Mouse (Mus musculus): ENCODE data around the gene Fgf6. TPM values are rescaled to one million over a fixed set of nuclear protein-coding genes. Genes with fewer than 3 reads are reported as not detected.

The Fgf6 gene
- polyA plus RNA-seq, 1 experiment, result not detected

DNA sequence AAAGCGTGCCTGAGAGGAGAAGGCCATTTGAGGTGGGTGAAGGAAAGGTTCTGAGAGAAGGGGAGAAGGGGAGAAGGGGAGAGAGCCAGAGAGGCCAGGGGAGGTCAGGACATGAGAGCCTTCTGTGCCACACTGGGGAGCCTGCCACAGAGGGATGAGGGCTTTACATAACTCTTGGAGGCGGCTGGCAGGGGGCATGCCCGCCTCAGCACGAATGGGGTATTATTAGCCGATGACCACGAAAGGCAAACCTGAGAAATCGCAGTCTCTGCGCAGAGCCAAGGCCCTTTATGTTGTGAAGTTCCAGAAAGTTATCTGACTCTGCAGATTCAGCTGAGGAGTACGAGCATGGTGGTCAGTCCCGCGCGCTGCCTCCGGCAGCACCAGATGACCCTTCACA lies 5.4 kb upstream of the Fgf6 start:
- H3K4me1 ChIP-seq (ENCODE audit: control insufficient read depth), result no peaks in the 10 kb centered on the region
- TF ChIP-seq GATA1 (IDR thresholded peaks at IDR 0.05; ENCODE audit: low read length), result no peak
- no peak for TF ChIP-seq TAL1 (IDR thresholded peaks at IDR 0.05; ENCODE audit: low read length)
- no peak overlapping the region for H3K4me3 ChIP-seq (replicated peaks)
- H3K36me3 ChIP-seq (ENCODE audit: control insufficient read depth), result no peaks in the 10 kb centered on the region
- no peaks in the 10 kb centered on the region for H3K9me3 ChIP-seq (ENCODE audit: control insufficient read depth, low read length)
- no peaks in the 10 kb centered on the region for H3K27me3 ChIP-seq (ENCODE audit: control insufficient read depth)

DNA sequence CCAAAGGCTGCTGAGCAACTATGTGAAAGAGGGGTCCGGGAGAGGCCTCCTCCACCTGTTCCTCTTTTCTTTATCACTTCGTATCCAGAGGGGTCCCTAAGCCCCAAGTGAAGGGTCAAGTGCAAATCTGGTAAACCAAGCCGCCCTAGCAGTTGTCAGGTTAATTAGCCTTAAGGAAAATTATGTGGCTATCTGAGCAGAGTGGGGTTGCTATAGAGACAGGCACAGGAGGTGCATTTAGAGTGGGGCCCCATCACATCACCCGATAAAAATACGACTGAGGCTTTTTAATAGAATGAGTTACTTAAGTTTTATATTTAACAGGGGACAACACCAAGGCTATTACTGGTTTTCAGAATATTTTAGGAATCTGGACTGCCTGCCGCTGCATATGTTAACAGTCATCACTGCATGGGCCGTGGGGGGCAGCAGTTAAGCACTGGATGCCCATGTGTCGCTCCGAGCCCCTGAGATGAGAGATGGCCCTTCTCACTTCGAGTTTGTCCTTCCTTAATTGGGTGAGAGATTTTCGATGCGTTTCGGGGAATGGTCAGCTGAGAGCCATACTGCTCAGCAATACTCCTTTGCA lies 3.3 kb upstream of the Fgf6 start:
- Histone ChIP-seq H3K9me3 (ENCODE audit: control insufficient read depth, low read length) (no peaks in the 10 kb centered on the region), H3K4me3 (replicated peaks) (no peak overlapping the region), H3K36me3 (ENCODE audit: control insufficient read depth) (no peaks in the 10 kb centered on the region), H3K4me1 (ENCODE audit: control insufficient read depth) (no peaks in the 10 kb centered on the region), H3K27me3 (ENCODE audit: control insufficient read depth) (no peaks in the 10 kb centered on the region)
- TF ChIP-seq GATA1 (IDR thresholded peaks at IDR 0.05; ENCODE audit: low read length), result no peak
- no peak for TF ChIP-seq TAL1 (IDR thresholded peaks at IDR 0.05; ENCODE audit: low read length)

DNA sequence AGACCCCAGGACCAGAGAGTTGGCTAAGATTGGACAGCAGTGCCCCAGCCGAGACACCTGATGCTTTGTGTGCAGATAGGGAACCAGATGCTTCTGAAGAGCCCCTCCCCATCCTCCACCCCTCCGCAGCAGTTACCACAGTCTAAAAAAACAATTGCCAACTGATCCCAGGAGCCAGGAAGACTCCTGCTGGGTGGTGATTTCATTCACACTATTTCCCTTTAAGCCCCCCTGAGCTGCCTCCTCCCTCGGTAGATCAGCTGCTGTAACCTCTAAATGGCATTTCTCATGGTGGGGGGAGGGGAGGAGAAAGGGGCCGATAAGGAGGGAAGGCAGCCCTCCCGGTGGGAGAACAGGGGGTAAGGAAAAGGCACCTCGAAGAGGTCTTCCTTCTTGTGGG lies 3.9 kb downstream of the Fgf6 start:
- no peaks in the 10 kb centered on the region for H3K36me3 ChIP-seq (ENCODE audit: control insufficient read depth)
- no peaks in the 10 kb centered on the region for H3K9me3 ChIP-seq (ENCODE audit: control insufficient read depth, low read length)
- no peak overlapping the region for H3K4me3 ChIP-seq (replicated peaks)
- peaks cover 8% of the 10 kb centered on the region for H3K27me3 ChIP-seq (ENCODE audit: control insufficient read depth)
- no peaks in the 10 kb centered on the region for H3K4me1 ChIP-seq (ENCODE audit: control insufficient read depth)
- TF ChIP-seq TAL1 (IDR thresholded peaks at IDR 0.05; ENCODE audit: low read length) (no peak), GATA1 (IDR thresholded peaks at IDR 0.05; ENCODE audit: low read length) (no peak)

DNA sequence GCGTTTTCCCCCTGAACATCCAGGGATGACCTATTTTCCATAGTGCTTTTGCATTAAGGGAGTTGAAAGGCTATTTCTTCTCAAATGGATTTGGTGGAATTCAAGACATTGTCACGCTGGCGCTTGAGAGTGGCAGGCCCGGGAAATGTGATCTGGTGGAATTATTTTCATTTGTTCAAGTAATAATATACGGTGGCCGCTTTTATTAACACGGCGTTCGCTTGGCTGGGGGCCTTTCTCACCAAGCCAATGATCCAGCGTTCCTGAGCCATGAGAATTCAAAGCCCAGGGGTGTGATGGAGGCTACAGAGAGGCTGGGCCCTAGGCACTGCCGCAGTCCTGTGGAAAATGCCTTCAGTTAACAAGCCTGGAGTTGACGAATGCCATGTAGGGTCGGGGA lies 5.0 kb downstream of the Fgf6 start:
- TF ChIP-seq TAL1 (IDR thresholded peaks at IDR 0.05; ENCODE audit: low read length), result no peak
- TF ChIP-seq GATA1 (IDR thresholded peaks at IDR 0.05; ENCODE audit: low read length), result no peak
- H3K27me3 ChIP-seq (ENCODE audit: control insufficient read depth), result peaks cover 8% of the 10 kb centered on the region
- H3K9me3 ChIP-seq (ENCODE audit: control insufficient read depth, low read length), result no peaks in the 10 kb centered on the region
- H3K4me3 ChIP-seq (replicated peaks), result no peak overlapping the region
- H3K36me3 ChIP-seq (ENCODE audit: control insufficient read depth), result no peaks in the 10 kb centered on the region
- no peaks in the 10 kb centered on the region for H3K4me1 ChIP-seq (ENCODE audit: control insufficient read depth)

DNA sequence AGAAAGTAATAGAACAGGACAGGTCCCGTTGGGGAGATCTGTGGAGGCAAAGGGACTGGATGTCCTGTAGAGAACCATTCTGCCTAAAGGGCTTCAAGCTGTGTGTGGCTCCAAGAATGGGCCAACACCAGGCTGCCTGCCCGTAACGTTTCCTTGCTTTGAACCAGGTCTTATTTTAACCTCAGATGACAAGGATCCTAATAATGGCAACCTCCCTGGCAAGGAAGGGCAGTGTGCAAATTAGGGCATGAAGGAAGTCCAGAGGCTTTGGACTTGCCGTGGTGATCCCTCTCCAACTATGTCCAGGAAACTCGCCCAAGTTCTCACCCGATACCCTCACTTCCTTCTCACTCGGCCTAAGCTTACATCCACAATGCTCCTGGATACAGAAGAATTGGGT lies 9.4 kb downstream of the Fgf6 start:
- H3K4me1 ChIP-seq (ENCODE audit: control insufficient read depth), result no peaks in the 10 kb centered on the region
- TF ChIP-seq TAL1 (IDR thresholded peaks at IDR 0.05; ENCODE audit: low read length) (no peak), GATA1 (IDR thresholded peaks at IDR 0.05; ENCODE audit: low read length) (no peak)
- H3K27me3 ChIP-seq (ENCODE audit: control insufficient read depth), result peaks cover 5% of the 10 kb centered on the region; the same call in 1 of the 2 replicates
- H3K4me3 ChIP-seq (replicated peaks), result no peak overlapping the region
- no peaks in the 10 kb centered on the region for H3K36me3 ChIP-seq (ENCODE audit: control insufficient read depth)
- no peaks in the 10 kb centered on the region for H3K9me3 ChIP-seq (ENCODE audit: control insufficient read depth, low read length)

DNA sequence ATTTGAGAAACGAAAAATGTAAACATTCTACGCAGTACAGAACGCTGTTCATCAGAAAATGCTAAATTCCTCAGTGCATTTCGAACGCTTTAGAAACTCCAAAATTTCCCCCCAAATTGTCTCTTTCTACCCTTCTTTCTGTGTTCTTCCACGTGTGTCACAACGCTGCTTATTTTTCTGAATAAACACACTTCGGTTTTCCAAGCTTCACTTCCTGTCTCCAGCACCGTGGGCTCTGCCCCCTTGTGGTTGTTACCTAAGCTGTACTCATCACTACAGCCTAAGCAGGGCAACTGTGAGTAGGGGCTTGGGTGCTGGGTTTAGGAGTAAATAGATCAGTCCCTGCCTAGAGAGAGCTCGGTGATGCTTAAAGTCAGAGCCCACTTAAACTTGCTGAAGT lies 19.4 kb downstream of the Fgf6 start:
- no peaks in the 10 kb centered on the region for H3K27me3 ChIP-seq (ENCODE audit: control insufficient read depth)
- no peaks in the 10 kb centered on the region for H3K9me3 ChIP-seq (ENCODE audit: control insufficient read depth, low read length)
- no peaks in the 10 kb centered on the region for H3K4me1 ChIP-seq (ENCODE audit: control insufficient read depth)
- no peak overlapping the region for H3K4me3 ChIP-seq (replicated peaks)
- TF ChIP-seq TAL1 (IDR thresholded peaks at IDR 0.05; ENCODE audit: low read length) (no peak), GATA1 (IDR thresholded peaks at IDR 0.05; ENCODE audit: low read length) (no peak)
- no peaks in the 10 kb centered on the region for H3K36me3 ChIP-seq (ENCODE audit: control insufficient read depth)

DNA sequence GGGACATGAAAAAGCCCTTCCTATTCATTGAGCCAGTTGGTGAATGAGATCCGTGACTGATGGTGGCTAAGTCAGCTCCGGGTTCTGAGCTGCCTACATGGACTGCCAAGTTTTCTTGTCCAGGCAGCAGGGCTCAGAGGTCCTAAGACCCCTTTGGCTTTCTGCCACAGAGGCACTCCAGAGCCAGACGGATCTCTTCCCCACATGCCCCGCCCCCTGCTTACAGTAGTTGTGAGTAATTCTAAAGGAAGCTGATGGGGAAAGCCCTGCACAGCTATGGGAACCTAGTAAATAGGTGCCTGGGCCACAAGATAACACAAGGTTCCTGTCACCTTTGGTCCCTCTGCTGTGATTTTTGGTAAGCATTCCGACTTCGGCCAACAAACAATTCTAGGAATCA lies 29.5 kb downstream of the Fgf6 start:
- no peaks in the 10 kb centered on the region for H3K36me3 ChIP-seq (ENCODE audit: control insufficient read depth)
- no peaks in the 10 kb centered on the region for H3K27me3 ChIP-seq (ENCODE audit: control insufficient read depth)
- no peak for TF ChIP-seq GATA1 (IDR thresholded peaks at IDR 0.05; ENCODE audit: low read length)
- no peak for TF ChIP-seq TAL1 (IDR thresholded peaks at IDR 0.05; ENCODE audit: low read length)
- no peak overlapping the region for H3K4me3 ChIP-seq (replicated peaks)
- no peaks in the 10 kb centered on the region for H3K9me3 ChIP-seq (ENCODE audit: control insufficient read depth, low read length)
- no peaks in the 10 kb centered on the region for H3K4me1 ChIP-seq (ENCODE audit: control insufficient read depth)

DNA sequence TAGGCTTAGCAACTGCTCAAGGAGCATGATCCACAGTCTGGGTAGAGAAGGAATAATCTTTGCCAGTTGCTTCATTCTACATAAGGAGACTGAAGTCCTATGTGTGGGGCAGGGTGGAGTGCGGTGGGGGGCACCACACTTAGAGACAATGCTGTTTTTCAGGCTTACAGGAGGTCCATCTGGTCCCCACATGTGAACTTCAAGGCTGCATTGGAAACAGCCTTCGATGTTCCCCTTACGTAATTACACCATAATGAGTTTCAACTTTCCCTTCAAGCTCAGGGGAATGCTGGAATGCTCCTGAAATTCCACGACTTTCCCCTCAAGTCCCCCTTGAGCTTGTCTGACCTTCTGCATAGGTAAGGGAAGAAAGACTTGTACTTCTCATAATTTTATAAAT lies 35.5 kb downstream of the Fgf6 start:
- no peak for TF ChIP-seq TAL1 (IDR thresholded peaks at IDR 0.05; ENCODE audit: low read length)
- TF ChIP-seq GATA1 (IDR thresholded peaks at IDR 0.05; ENCODE audit: low read length), result no peak
- Histone ChIP-seq H3K4me3 (replicated peaks) (no peak overlapping the region), H3K4me1 (ENCODE audit: control insufficient read depth) (no peaks in the 10 kb centered on the region), H3K9me3 (ENCODE audit: control insufficient read depth, low read length) (no peaks in the 10 kb centered on the region), H3K27me3 (ENCODE audit: control insufficient read depth) (no peaks in the 10 kb centered on the region), H3K36me3 (ENCODE audit: control insufficient read depth) (no peaks in the 10 kb centered on the region)

DNA sequence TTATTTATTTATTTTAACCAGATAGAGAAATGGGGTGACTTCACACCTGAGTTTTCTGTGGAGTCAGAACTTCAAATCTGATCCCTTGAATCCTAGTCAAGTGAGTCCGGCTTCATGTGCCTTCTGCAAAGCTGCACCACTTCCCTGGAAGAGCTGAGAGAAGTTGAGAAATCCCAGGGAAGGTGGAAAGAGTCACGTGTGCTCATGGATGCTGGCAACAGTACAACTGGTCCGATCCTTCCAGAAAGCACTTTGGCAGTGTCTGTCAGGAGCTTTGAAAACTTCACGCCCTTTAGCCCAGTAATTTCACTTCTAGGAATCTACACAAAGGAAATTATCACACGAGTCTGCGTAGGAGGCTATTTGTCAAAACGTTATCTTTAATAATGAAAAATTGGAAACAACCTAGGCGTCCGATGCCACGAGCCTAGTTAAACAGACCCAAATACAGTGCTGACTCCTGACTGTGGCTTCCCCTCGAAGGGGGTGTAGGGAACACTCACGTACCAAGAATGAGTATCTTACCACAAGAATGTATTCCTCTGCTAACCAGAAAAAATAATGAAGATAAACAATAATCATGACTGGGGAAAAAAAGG lies 41.7 kb downstream of the Fgf6 start:
- Histone ChIP-seq H3K4me1 (ENCODE audit: control insufficient read depth) (no peaks in the 10 kb centered on the region), H3K9me3 (ENCODE audit: control insufficient read depth, low read length) (no peaks in the 10 kb centered on the region), H3K4me3 (replicated peaks) (no peak overlapping the region), H3K27me3 (ENCODE audit: control insufficient read depth) (no peaks in the 10 kb centered on the region), H3K36me3 (ENCODE audit: control insufficient read depth) (no peaks in the 10 kb centered on the region)
- TF ChIP-seq TAL1 (IDR thresholded peaks at IDR 0.05; ENCODE audit: low read length) (no peak), GATA1 (IDR thresholded peaks at IDR 0.05; ENCODE audit: low read length) (no peak)

DNA sequence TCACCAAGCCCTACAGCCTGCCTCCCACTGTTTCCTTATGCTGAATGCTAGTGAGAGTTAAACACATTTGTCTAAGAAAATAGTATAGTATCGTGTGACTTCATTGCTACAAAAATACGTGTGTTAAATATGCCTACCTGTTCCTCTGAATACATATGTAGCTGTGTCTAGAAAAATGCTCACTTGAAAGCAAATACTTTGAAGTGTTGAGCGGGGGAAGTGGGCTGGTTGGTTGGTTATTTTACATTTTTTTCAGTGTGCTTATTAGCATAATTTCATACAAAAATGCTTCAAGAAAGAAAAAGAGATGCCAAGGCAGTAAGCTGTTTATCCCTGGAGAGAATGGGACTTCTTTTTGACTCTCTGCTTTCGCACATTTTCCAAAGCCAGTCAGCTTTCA lies 44.6 kb downstream of the Fgf6 start:
- Histone ChIP-seq H3K4me1 (ENCODE audit: control insufficient read depth) (no peaks in the 10 kb centered on the region), H3K4me3 (replicated peaks) (no peak overlapping the region), H3K36me3 (ENCODE audit: control insufficient read depth) (no peaks in the 10 kb centered on the region), H3K9me3 (ENCODE audit: control insufficient read depth, low read length) (no peaks in the 10 kb centered on the region), H3K27me3 (ENCODE audit: control insufficient read depth) (peaks cover 4% of the 10 kb centered on the region)
- TF ChIP-seq GATA1 (IDR thresholded peaks at IDR 0.05; ENCODE audit: low read length) (no peak), TAL1 (IDR thresholded peaks at IDR 0.05; ENCODE audit: low read length) (no peak)
